Comparison of ENCODE assay signal across 25 mouse cellular contexts in genomic region chr17:65836746-65837145, GRCm38 (mm10). TPM values are rescaled to one million over a fixed set of nuclear protein-coding genes. Genes with fewer than 3 reads are reported as not detected.
DNase-seq lines count a peak whose midpoint lies in the region; ATAC-seq and TF ChIP-seq lines count a peak whose summit lies in the region.
"Had no signal": no experiment of that assay in that cellular context is flagged by ENCODE, and none has a peak within 500 bp of the region (broad histone marks: within the 10 kb centered on the region; RNA-seq: fewer than 3 reads in every experiment).

No protein-coding gene starts in this region.

- TF ChIP-seq CTCF in olfactory bulb, adult 2 months (IDR thresholded peaks at IDR 0.05; ENCODE audit: insufficient read depth, low read depth, low read length), result no peak

- H3K27me3 ChIP-seq in heart, embryonic 10.5 days (ENCODE audit: insufficient read depth, poor library complexity, severe bottlenecking), result no peaks in the 10 kb centered on the region
- H3K27me3 ChIP-seq: forebrain, embryonic 13.5 days; heart, embryonic 13.5 days; hindbrain, embryonic 12.5 days; liver, embryonic 15.5 days; lung, embryonic 15.5 days; neural tube, embryonic 15.5 days had no signal

- peaks cover 93% of the 10 kb centered on the region for H3K36me3 ChIP-seq in heart, embryonic 10.5 days

- H3K9me3 ChIP-seq in heart, embryonic 10.5 days, result no peaks in the 10 kb centered on the region
- H3K9me3 ChIP-seq: forebrain, embryonic 13.5 days; heart, embryonic 13.5 days; hindbrain, embryonic 12.5 days; limb, embryonic 10.5 days; liver, embryonic 15.5 days; lung, embryonic 15.5 days; neural tube, embryonic 15.5 days had no signal

- WGBS in heart, embryonic 10.5 days, result 95% methylated on average over 3 of the region's 3 CpGs
- WGBS in olfactory bulb, adult 2 months, result 36% methylated on average over 3 of the region's 3 CpGs

- H3K4me1 ChIP-seq in heart, embryonic 10.5 days, result no peaks in the 10 kb centered on the region
- H3K4me1 ChIP-seq in olfactory bulb, adult 2 months (ENCODE audit: control insufficient read depth, insufficient read depth, low read length), result peaks cover 17% of the 10 kb centered on the region
- H3K4me1 ChIP-seq: heart, embryonic 13.5 days; hindbrain, embryonic 12.5 days; liver, embryonic 15.5 days; lung, embryonic 15.5 days; neural tube, embryonic 15.5 days had no signal

- DNase-seq in heart, adult 11 months, result peak; percentile 68
- DNase-seq in heart, embryonic 10.5 days (ENCODE audit: low spot score), result no peak
- DNase-seq in right cerebral cortex, adult 18-20 months, result peak; percentile 63
- DNase-seq in right cerebral cortex, postnatal 4 days, result no peak
- no peak for DNase-seq in lung, postnatal 4 days
- DNase-seq: adrenal gland, postnatal 25 days; cerebellum, adult 11 months; cerebellum, postnatal 14 days; embryo, embryonic 11 days; gastrocnemius, postnatal 14 days; heart, adult 18-20 months; heart, postnatal 14 days; liver had no signal

- H3K4me3 ChIP-seq in heart, embryonic 10.5 days, result no peak overlapping the region
- H3K4me3 ChIP-seq in olfactory bulb, adult 2 months (ENCODE audit: insufficient read depth, low read depth, low read length), result no peak overlapping the region
- H3K4me3 ChIP-seq: forebrain, embryonic 13.5 days; heart, embryonic 13.5 days; hindbrain, embryonic 12.5 days; limb, embryonic 10.5 days; liver, embryonic 15.5 days; lung, embryonic 15.5 days; neural tube, embryonic 15.5 days had no signal

- ATAC-seq in cerebellum, adult (ENCODE audit: insufficient number of reproducible peaks, low FRiP score, low TSS enrichment), result no peak
- ATAC-seq: CD4-positive, CD25-positive, alpha-beta regulatory T cell, adult 4 months; forebrain, embryonic 13.5 days; intestine, postnatal 0 days had no signal

- TF ChIP-seq POLR2A in olfactory bulb, adult 2 months (IDR thresholded peaks at IDR 0.05; ENCODE audit: insufficient read depth, low read depth, low read length), result no peak

- no peak overlapping the region for H3K27ac ChIP-seq in heart, embryonic 10.5 days
- H3K27ac ChIP-seq in olfactory bulb, adult 2 months (ENCODE audit: insufficient read depth, low read depth, low read length), result 0 out of 2 replicates have a peak overlapping the region, but pooled peaks have one; percentile 21
- H3K27ac ChIP-seq: forebrain, embryonic 13.5 days; heart, embryonic 13.5 days; hindbrain, embryonic 12.5 days; limb, embryonic 10.5 days; liver, embryonic 15.5 days; lung, embryonic 15.5 days; macrophage; neural tube, embryonic 15.5 days had no signal

RNA-seq across cellular contexts. Expression of gene Ralbp1, which starts 48.9 kb away (rescaled TPM):
- polyA plus RNA-seq in heart, embryonic 10.5 days (2016; fragmentation: Nextera tagmentation; extraction: Ambion mirVana), result 46.1 and 52.1 TPM in 2 replicates
- polyA plus RNA-seq in olfactory bulb, adult 2 months (2012; ENCODE audit: insufficient read depth, insufficient read length, low replicate concordance, missing spikeins), result not detected in 2 replicates

RNA-seq across cellular contexts. Expression of gene Ppp4r1, which starts 54.4 kb away (rescaled TPM):
- polyA plus RNA-seq in heart, embryonic 10.5 days (2016; fragmentation: Nextera tagmentation; extraction: Ambion mirVana), result 42.9 and 43.2 TPM in 2 replicates
- not detected in 2 replicates for polyA plus RNA-seq in olfactory bulb, adult 2 months (2012; ENCODE audit: insufficient read depth, insufficient read length, low replicate concordance, missing spikeins)

Comparison
In these comparisons a context has a peak if more than half of its experiments do, and no peak if none do; other contexts are left out.
1. DNase-seq: peak in heart, adult 11 months (single experiment) and right cerebral cortex, adult 18-20 months (single experiment); none in heart, embryonic 10.5 days (single experiment), right cerebral cortex, postnatal 4 days (single experiment) and lung, postnatal 4 days (0 of 2).
2. RNA of gene Ralbp1, which starts 48.9 kb away (polyA plus RNA-seq): 46.1 to 52.1 TPM in heart, embryonic 10.5 days; not detected in olfactory bulb, adult 2 months; every median in the first group is over 10 times any median in the second.